Mouse (Mus musculus) ES-E14 (cell line): Measurements from ENCODE around the gene Gpx3. TPM values are rescaled to one million over a fixed set of nuclear protein-coding genes. Genes with fewer than 3 reads are reported as not detected.
"Not testable (repeated sequence)": the region's sequence is repeated elsewhere in the genome, so short reads cannot be mapped to it uniquely, and the experiment has no call there.

Experiments used
- DNase-seq: peaks from one replicate; pipeline ENCODE4 v3.0.0-alpha.2; 2013; ENCODE audit warnings: low read depth, low spot score
- H3K27ac ChIP-seq: 2 replicates; pipeline ENCODE4 v1.5.1; 2012; ENCODE audit warnings: low read depth, mild to moderate bottlenecking, low read length, moderate library complexity, mixed read lengths; ENCODE audit not compliant: poor library complexity, insufficient read depth, severe bottlenecking
- H3K36me3 ChIP-seq: 2 replicates; pipeline ENCODE4 v1.6.1; 2012; ENCODE audit warnings: mild to moderate bottlenecking, low read length, moderate library complexity, mixed read lengths; ENCODE audit not compliant: control insufficient read depth, poor library complexity, insufficient read depth, severe bottlenecking
- H3K4me1 ChIP-seq, 2 experiments: fragments of 150-350 bp in 1 of 2; sonication (generic) in 1 of 2; 2 replicates each; pipeline ENCODE4 v1.6.1; 2012; ENCODE audit warnings: low read length in 2 of 2, mild to moderate bottlenecking in 1 of 2, mixed read lengths in 1 of 2; ENCODE audit not compliant: control insufficient read depth in 2 of 2, insufficient read depth in 2 of 2, poor library complexity in 1 of 2
- H3K4me3 ChIP-seq, 2 experiments: fragments of 150-350 bp in 1 of 2; sonication (generic) in 1 of 2; 2 replicates each; pipeline ENCODE4 v1.5.1; 2012; ENCODE audit warnings: low read length in 2 of 2, low read depth in 1 of 2, mild to moderate bottlenecking in 1 of 2, mixed read lengths in 1 of 2; ENCODE audit not compliant: insufficient read depth in 1 of 2, poor library complexity in 1 of 2, severe bottlenecking in 1 of 2
- H3K9ac ChIP-seq: 2 replicates; pipeline ENCODE4 v1.6.1; 2012; ENCODE audit warnings: low read depth, mild to moderate bottlenecking, low read length, mixed read lengths; ENCODE audit not compliant: poor library complexity, insufficient read depth, severe bottlenecking
- H3K9me3 ChIP-seq: fragments of 150-350 bp; sonication (generic); 2 replicates; pipeline ENCODE4 v1.6.1; 2012; ENCODE audit warnings: low read depth, mild to moderate bottlenecking, low read length; ENCODE audit not compliant: control insufficient read depth, insufficient read depth
- CHD2 ChIP-seq: IDR thresholded peaks from 2 replicates; pipeline ENCODE4 v1.6.1; 2014; ENCODE audit warnings: mild to moderate bottlenecking, low read depth, low read length, inconsistent platforms
- HCFC1 ChIP-seq: IDR thresholded peaks from 2 replicates; pipeline ENCODE4 v1.6.1; 2012; ENCODE audit warnings: low read length, inconsistent platforms, borderline replicate concordance; ENCODE audit not compliant: insufficient read depth
- MAFK ChIP-seq: IDR thresholded peaks from 2 replicates; pipeline ENCODE4 v1.6.1; 2014; ENCODE audit warnings: mild to moderate bottlenecking, low read depth, low read length, inconsistent platforms; ENCODE audit not compliant: insufficient read depth
- ZC3H11A ChIP-seq: IDR thresholded peaks from 2 replicates; pipeline ENCODE4 v1.6.1; 2012; ENCODE audit warnings: low read depth, mild to moderate bottlenecking, inconsistent platforms, low read length, borderline replicate concordance
- ZNF384 ChIP-seq: IDR thresholded peaks from 2 replicates; pipeline ENCODE4 v1.6.1; 2012; ENCODE audit warnings: low read depth, low read length, inconsistent platforms
- in situ Hi-C, 2 experiments: fragments of 600-800 bp; cut with MboI; formaldehyde crosslinking; loops; one replicate each; pipeline ENCODE4 v1.15.1; 2025; ENCODE audit warnings: low sequenced_read_pairs in 2 of 2, inconsistent platforms in 1 of 2; ENCODE audit not compliant: unreplicated experiment in 2 of 2
- total RNA-seq: library from RNA; depleted of rRNA; stranded (reverse); fragments of 300-350 nt; gene quantifications from 2 replicates; pipeline ENCODE4 v1.2.3, GENCODE M21; 2012

Gpx3 gene
- total RNA-seq, 1 experiment = 11.4 TPM

GRCm38 (mm10) chr11:54953993-54954446 is 51.8 kb downstream of the Gpx3 start:
- Histone ChIP-seq H3K27ac (no peak overlapping the region), H3K4me3 (peak overlapping the region; percentile 22 to 94), H3K9ac (0 out of 2 replicates have a peak overlapping the region, but pooled peaks have one; percentile 26), H3K4me1 (peaks cover 13 to 23% of the 10 kb centered on the region in 2 experiments; a peak in 3 of 4 replicates), H3K36me3 (peaks cover 2% of the 10 kb centered on the region; the same call in 1 of the 2 replicates), H3K9me3 (no peaks in the 10 kb centered on the region)
- TF ChIP-seq HCFC1 = no peak
- no peak for TF ChIP-seq CHD2
- TF ChIP-seq ZNF384 = no peak
- no peak for TF ChIP-seq ZC3H11A
- TF ChIP-seq MAFK = no peak
- in situ Hi-C loops = no loop called here
- DNase-seq = no peak

GRCm38 (mm10) chr11:54954716-54955115 is 52.5 kb downstream of the Gpx3 start:
- no peak for TF ChIP-seq MAFK
- TF ChIP-seq ZC3H11A = no peak
- no peak for TF ChIP-seq CHD2
- TF ChIP-seq ZNF384 = no peak
- TF ChIP-seq HCFC1 = no peak
- peaks cover under 1% of the 10 kb centered on the region; the same call in 1 of the 2 replicates for H3K36me3 ChIP-seq
- H3K4me3 ChIP-seq = peak overlapping the region; percentile 79 to 94
- no peak overlapping the region for H3K27ac ChIP-seq
- H3K9me3 ChIP-seq = no peaks in the 10 kb centered on the region
- in situ Hi-C loops = no loop called here
- no peak for DNase-seq
- peak overlapping the region; percentile 56; the same call in 1 of the 2 replicates for H3K9ac ChIP-seq
- H3K4me1 ChIP-seq = peaks cover 16 to 24% of the 10 kb centered on the region in 2 experiments; a peak in 3 of 4 replicates

DNA sequence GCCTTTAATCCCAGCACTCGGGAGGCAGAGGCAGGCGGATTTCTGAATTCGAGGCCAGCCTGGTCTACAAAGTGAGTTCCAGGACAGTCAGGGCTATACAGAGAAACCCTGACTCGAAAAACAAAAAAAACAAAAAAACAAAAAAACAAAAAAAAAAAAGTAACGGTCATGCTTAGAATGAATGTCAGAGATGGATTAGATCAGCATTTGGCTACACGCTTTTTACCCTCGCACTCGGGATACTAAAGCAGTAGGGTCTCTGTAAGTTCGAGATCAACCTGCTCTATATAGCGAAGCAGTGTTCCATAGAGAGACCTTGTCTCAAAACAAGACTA is 53.1 kb downstream of the Gpx3 start:
- H3K9me3 ChIP-seq, H3K27ac ChIP-seq, H3K36me3 ChIP-seq, in situ Hi-C loops, DNase-seq: not testable (repeated sequence)
- Histone ChIP-seq H3K4me3 (peak overlapping the region; percentile 79 to 94), H3K9ac (peak overlapping the region; percentile 80), H3K4me1 (peaks cover 19 to 26% of the 10 kb centered on the region in 2 experiments; a peak in 3 of 4 replicates)

- peak; percentile 96 for DNase-seq
- Histone ChIP-seq H3K9me3 (no peaks in the 10 kb centered on the region), H3K9ac (peak overlapping the region; percentile 80), H3K4me1 (peaks cover 23 to 28% of the 10 kb centered on the region in 2 experiments), H3K4me3 (peak overlapping the region; percentile 79 to 94), H3K27ac (peak overlapping the region; percentile 54), H3K36me3 (no peaks in the 10 kb centered on the region)
- in situ Hi-C loops = no loop called here
- TF ChIP-seq ZNF384 (no peak), MAFK (no peak), CHD2 (no peak), HCFC1 (no peak; the same call in 1 of the 2 replicates), ZC3H11A (no peak)
These were observed 53.7 kb downstream of the Gpx3 start for GRCm38 (mm10) chr11:54955735-54956480.
